Mouse (Mus musculus): ENCODE measurements around the gene Fbh1. TPM values are rescaled to one million over a fixed set of nuclear protein-coding genes. Genes with fewer than 3 reads are reported as not detected.
"Not testable (repeated sequence)": the region's sequence is repeated elsewhere in the genome, so short reads cannot be mapped to it uniquely, and the experiment has no call there.

The Fbh1 gene
- total and polyA plus RNA-seq, 2 experiments from 2014 or later = 85.0 to 102 TPM

GRCm38 (mm10) chr2:11714535-11714934, 62.8 kb downstream of the Fbh1 start:
- peak; percentile 63 for DNase-seq (ENCODE audit: low spot score)
- no peaks in the 10 kb centered on the region for H3K9me3 ChIP-seq (ENCODE audit: low read length)
- no peak for TF ChIP-seq CTCF (IDR thresholded peaks at IDR 0.05)
- 79% methylated on average over 4 of the region's 4 CpGs for WGBS
- no peaks in the 10 kb centered on the region for H3K27me3 ChIP-seq (ENCODE audit: insufficient read depth, low read length)
- no peak for ATAC-seq (ENCODE audit: low FRiP score)
- no peak overlapping the region for H3K4me3 ChIP-seq (ENCODE audit: low read depth, low read length)
- no peaks in the 10 kb centered on the region for H3K4me1 ChIP-seq (ENCODE audit: insufficient read depth, low read length)
- H3K27ac ChIP-seq (ENCODE audit: low read depth, low read length) = no peak overlapping the region
- H3K9ac ChIP-seq (replicated peaks; ENCODE audit: low read length, poor library complexity, severe bottlenecking) = no peak overlapping the region
- no peaks in the 10 kb centered on the region for H3K36me3 ChIP-seq (ENCODE audit: insufficient read depth, low read length)
- no peak overlapping the region for H3K4me2 ChIP-seq (ENCODE audit: low read depth, low read length, poor library complexity, severe bottlenecking)

- Histone ChIP-seq H3K36me3 (ENCODE audit: insufficient read depth, low read length) (no peaks in the 10 kb centered on the region), H3K4me1 (ENCODE audit: insufficient read depth, low read length) (no peaks in the 10 kb centered on the region), H3K27me3 (ENCODE audit: insufficient read depth, low read length) (no peaks in the 10 kb centered on the region), H3K27ac (ENCODE audit: low read depth, low read length) (no peak overlapping the region), H3K9ac (replicated peaks; ENCODE audit: low read length, poor library complexity, severe bottlenecking) (no peak overlapping the region), H3K4me2 (ENCODE audit: low read depth, low read length, poor library complexity, severe bottlenecking) (no peak overlapping the region), H3K4me3 (ENCODE audit: low read depth, low read length) (no peak overlapping the region), H3K9me3 (ENCODE audit: low read length) (no peaks in the 10 kb centered on the region)
- ATAC-seq (ENCODE audit: low FRiP score) (no peak), DNase-seq (ENCODE audit: low spot score) (no peak)
- TF ChIP-seq CTCF (IDR thresholded peaks at IDR 0.05) = no peak
- 71% methylated on average over 3 of the region's 3 CpGs for WGBS
Measured at GRCm38 (mm10) chr2:11713021-11713420, 64.4 kb downstream of the Fbh1 start.

GRCm38 (mm10) chr2:11712483-11712990, 64.8 kb downstream of the Fbh1 start:
- Histone ChIP-seq H3K4me1 (ENCODE audit: insufficient read depth, low read length) (no peaks in the 10 kb centered on the region), H3K4me2 (ENCODE audit: low read depth, low read length, poor library complexity, severe bottlenecking) (no peak overlapping the region), H3K27ac (ENCODE audit: low read depth, low read length) (no peak overlapping the region), H3K4me3 (ENCODE audit: low read depth, low read length) (no peak overlapping the region), H3K9ac (replicated peaks; ENCODE audit: low read length, poor library complexity, severe bottlenecking) (no peak overlapping the region), H3K27me3 (ENCODE audit: insufficient read depth, low read length) (no peaks in the 10 kb centered on the region), H3K9me3 (ENCODE audit: low read length) (no peaks in the 10 kb centered on the region), H3K36me3 (ENCODE audit: insufficient read depth, low read length) (no peaks in the 10 kb centered on the region)
- no peak for ATAC-seq (ENCODE audit: low FRiP score)
- no peak for DNase-seq (ENCODE audit: low spot score)
- TF ChIP-seq CTCF (IDR thresholded peaks at IDR 0.05) = no peak
- 87% methylated on average over 6 of the region's 6 CpGs for WGBS

GRCm38 (mm10) chr2:11710101-11710500, 67.3 kb downstream of the Fbh1 start:
- not testable (repeated sequence) for ATAC-seq (ENCODE audit: low FRiP score); H3K27me3 ChIP-seq (ENCODE audit: insufficient read depth, low read length); H3K9ac ChIP-seq (replicated peaks; ENCODE audit: low read length, poor library complexity, severe bottlenecking); H3K27ac ChIP-seq (ENCODE audit: low read depth, low read length); H3K4me2 ChIP-seq (ENCODE audit: low read depth, low read length, poor library complexity, severe bottlenecking); H3K36me3 ChIP-seq (ENCODE audit: insufficient read depth, low read length); H3K4me1 ChIP-seq (ENCODE audit: insufficient read depth, low read length); H3K9me3 ChIP-seq (ENCODE audit: low read length); H3K4me3 ChIP-seq (ENCODE audit: low read depth, low read length)
- 60% methylated on average over 4 of the region's 4 CpGs for WGBS
- DNase-seq (ENCODE audit: low spot score) = peak; percentile 34
- peak; percentile 52 for TF ChIP-seq CTCF (IDR thresholded peaks at IDR 0.05)

GRCm38 (mm10) chr2:11708538-11708937, 68.8 kb downstream of the Fbh1 start:
- ATAC-seq (ENCODE audit: low FRiP score) (no peak), DNase-seq (ENCODE audit: low spot score) (no peak)
- Histone ChIP-seq H3K9me3 (ENCODE audit: low read length) (no peaks in the 10 kb centered on the region), H3K36me3 (ENCODE audit: insufficient read depth, low read length) (no peaks in the 10 kb centered on the region), H3K4me2 (ENCODE audit: low read depth, low read length, poor library complexity, severe bottlenecking) (no peak overlapping the region), H3K4me1 (ENCODE audit: insufficient read depth, low read length) (peaks cover 6% of the 10 kb centered on the region), H3K27me3 (ENCODE audit: insufficient read depth, low read length) (0 out of 2 replicates have a peak, but pooled peaks cover 8% of the 10 kb centered on the region), H3K27ac (ENCODE audit: low read depth, low read length) (no peak overlapping the region), H3K9ac (replicated peaks; ENCODE audit: low read length, poor library complexity, severe bottlenecking) (no peak overlapping the region), H3K4me3 (ENCODE audit: low read depth, low read length) (no peak overlapping the region)
- 83% methylated on average over 5 of the region's 5 CpGs for WGBS
- no peak for TF ChIP-seq CTCF (IDR thresholded peaks at IDR 0.05)

GRCm38 (mm10) chr2:11706746-11707065, 70.7 kb downstream of the Fbh1 start:
- peaks cover 6% of the 10 kb centered on the region for H3K4me1 ChIP-seq (ENCODE audit: insufficient read depth, low read length)
- WGBS = 34% methylated on average over 6 of the region's 6 CpGs
- H3K9ac ChIP-seq (replicated peaks; ENCODE audit: low read length, poor library complexity, severe bottlenecking) = 0 out of 2 replicates have a peak overlapping the region, but pooled peaks have one; percentile 59
- peak overlapping the region; percentile 99 for H3K4me2 ChIP-seq (ENCODE audit: low read depth, low read length, poor library complexity, severe bottlenecking)
- DNase-seq (ENCODE audit: low spot score) = no peak
- ATAC-seq (ENCODE audit: low FRiP score) = no peak
- no peaks in the 10 kb centered on the region for H3K36me3 ChIP-seq (ENCODE audit: insufficient read depth, low read length)
- H3K27me3 ChIP-seq (ENCODE audit: insufficient read depth, low read length) = 0 out of 2 replicates have a peak, but pooled peaks cover 8% of the 10 kb centered on the region
- peak overlapping the region; percentile 61 for H3K4me3 ChIP-seq (ENCODE audit: low read depth, low read length)
- H3K27ac ChIP-seq (ENCODE audit: low read depth, low read length) = no peak overlapping the region
- TF ChIP-seq CTCF (IDR thresholded peaks at IDR 0.05) = no peak
- no peaks in the 10 kb centered on the region for H3K9me3 ChIP-seq (ENCODE audit: low read length)
